Mouse (Mus musculus): ENCODE data around the gene Uck2.

Uck2 gene

GRCm38 (mm10) chr1:167283441-167284257, 1.5 kb downstream of the Uck2 start:
- peak; percentile 46 for DNase-seq (ENCODE audit: low spot score)

- no peak for DNase-seq (ENCODE audit: low spot score)
Observed at GRCm38 (mm10) chr1:167282768-167283167, 2.4 kb downstream of the Uck2 start.

- no peak for DNase-seq (ENCODE audit: low spot score)
Observed at GRCm38 (mm10) chr1:167282112-167282511, 3.0 kb downstream of the Uck2 start.

GRCm38 (mm10) chr1:167280061-167280460, 5.1 kb downstream of the Uck2 start:
- no peak for DNase-seq (ENCODE audit: low spot score)

- DNase-seq (ENCODE audit: low spot score) = no peak
Observed at GRCm38 (mm10) chr1:167279160-167279715, 5.9 kb downstream of the Uck2 start.

- no peak for DNase-seq (ENCODE audit: low spot score)
Observed at GRCm38 (mm10) chr1:167278395-167278794, 6.7 kb downstream of the Uck2 start.

GRCm38 (mm10) chr1:167274646-167275390, 10.3 kb downstream of the Uck2 start:
- no peak for DNase-seq (ENCODE audit: low spot score)

- DNase-seq (ENCODE audit: low spot score) = no peak
Observed at GRCm38 (mm10) chr1:167273380-167274163, 11.5 kb downstream of the Uck2 start.

GRCm38 (mm10) chr1:167271841-167272240, 13.3 kb downstream of the Uck2 start:
- DNase-seq (ENCODE audit: low spot score) = no peak

GRCm38 (mm10) chr1:167271304-167271703, 13.8 kb downstream of the Uck2 start:
- DNase-seq (ENCODE audit: low spot score) = no peak

GRCm38 (mm10) chr1:167270342-167271111, 14.6 kb downstream of the Uck2 start:
- no peak for DNase-seq (ENCODE audit: low spot score)

- peak; percentile 62 for DNase-seq (ENCODE audit: low spot score)
Observed at GRCm38 (mm10) chr1:167269856-167270270, 15.3 kb downstream of the Uck2 start.

GRCm38 (mm10) chr1:167269350-167269811, 15.7 kb downstream of the Uck2 start:
- DNase-seq (ENCODE audit: low spot score) = no peak

GRCm38 (mm10) chr1:167268360-167269063, 16.6 kb downstream of the Uck2 start:
- DNase-seq (ENCODE audit: low spot score) = no peak

GRCm38 (mm10) chr1:167266720-167267119, 18.4 kb downstream of the Uck2 start:
- no peak for DNase-seq (ENCODE audit: low spot score)

- no peak for DNase-seq (ENCODE audit: low spot score)
Observed at GRCm38 (mm10) chr1:167265366-167265765, 19.8 kb downstream of the Uck2 start.

GRCm38 (mm10) chr1:167262489-167263041, 22.6 kb downstream of the Uck2 start:
- no peak for DNase-seq (ENCODE audit: low spot score)

GRCm38 (mm10) chr1:167261750-167262149, 23.4 kb downstream of the Uck2 start:
- DNase-seq (ENCODE audit: low spot score) = no peak

- no peak for DNase-seq (ENCODE audit: low spot score)
Observed at GRCm38 (mm10) chr1:167259702-167260101, 25.4 kb downstream of the Uck2 start.

- no peak for DNase-seq (ENCODE audit: low spot score)
Observed at GRCm38 (mm10) chr1:167256724-167257302, 28.3 kb downstream of the Uck2 start.

All from urinary bladder, postnatal 25 days (tissue).